Mouse (Mus musculus) telencephalon, adult 2 months (tissue): ENCODE data around the gene Ptf1a.

Experiments
- DNase-seq: peaks from one replicate; pipeline ENCODE4 v3.0.0-alpha.2; 2011; ENCODE audit warnings: low read depth, low spot score

The Ptf1a gene

DNA sequence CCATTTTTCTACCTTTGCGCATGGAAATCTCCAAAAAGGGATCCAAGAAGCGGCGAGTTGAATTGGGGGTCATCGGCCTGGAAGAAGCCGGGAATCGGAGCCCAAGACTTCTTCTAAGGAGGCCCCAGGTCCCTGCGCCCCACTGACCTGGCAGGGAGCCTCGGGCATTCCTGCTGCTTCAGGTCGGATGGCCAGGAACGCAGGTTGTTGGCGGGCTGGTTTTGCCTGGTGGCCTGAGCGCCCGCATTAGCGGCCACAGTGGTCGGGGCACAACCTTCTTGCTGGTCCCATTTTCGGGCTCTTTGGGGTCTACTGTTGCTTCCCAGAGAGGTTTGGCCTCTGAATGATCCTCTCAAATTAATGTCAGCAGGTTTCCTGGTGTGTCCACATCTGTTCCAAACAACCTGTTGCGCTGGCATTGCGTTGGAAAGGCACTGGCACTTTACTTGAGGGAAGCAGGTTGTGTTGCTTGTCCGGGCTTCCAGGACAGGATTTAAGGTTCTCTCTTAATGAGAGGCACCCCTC is 7.1 kb downstream of the Ptf1a start:
- DNase-seq: no peak

GRCm38 (mm10) chr2:19455228-19455627 is 9.8 kb downstream of the Ptf1a start:
- DNase-seq: no peak

GRCm38 (mm10) chr2:19455857-19456482 is 10.5 kb downstream of the Ptf1a start:
- DNase-seq: peak; percentile 5

GRCm38 (mm10) chr2:19458785-19459184 is 13.3 kb downstream of the Ptf1a start:
- DNase-seq: no peak

GRCm38 (mm10) chr2:19461940-19462339 is 16.5 kb downstream of the Ptf1a start:
- no peak for DNase-seq

- no peak for DNase-seq
Measured at GRCm38 (mm10) chr2:19490262-19490661, 44.8 kb downstream of the Ptf1a start.
